ENCODE assay signal across 7 mouse cellular contexts in the genomic region with DNA sequence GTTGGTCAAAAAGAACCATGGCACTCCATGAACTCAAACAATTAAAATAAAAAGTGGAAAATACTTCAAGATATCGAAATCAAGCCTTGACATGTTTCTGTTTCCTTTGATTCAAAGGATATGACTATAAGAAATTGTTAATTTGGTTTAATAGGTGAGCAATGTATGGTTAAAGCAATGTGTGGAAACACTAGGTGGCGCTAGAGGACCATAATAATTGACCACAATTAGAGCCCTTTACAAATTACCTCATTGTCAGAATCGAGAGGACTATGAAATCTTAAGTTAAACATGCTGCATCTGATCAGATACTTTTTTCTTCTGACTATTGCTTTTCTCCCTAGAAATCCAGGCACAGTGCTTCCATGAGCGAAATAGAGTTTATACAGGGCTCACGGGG. TPM values are rescaled to one million over a fixed set of nuclear protein-coding genes. Genes with fewer than 3 reads are reported as not detected.
DNase-seq lines count a peak whose midpoint lies in the region; ATAC-seq and TF ChIP-seq lines count a peak whose summit lies in the region.

No protein-coding gene starts in this region.

- H3K27me3 ChIP-seq in kidney, postnatal 0 days (ENCODE audit: insufficient read depth, low read length), result no peaks in the 10 kb centered on the region

- H3K4me3 ChIP-seq in kidney, postnatal 0 days (replicated peaks; ENCODE audit: low read depth, low read length), result no peak overlapping the region

- no peaks in the 10 kb centered on the region for H3K4me1 ChIP-seq in kidney, postnatal 0 days (replicated peaks; ENCODE audit: insufficient read depth, low read length)

- peak; percentile 26 for DNase-seq in thymus, postnatal 14 days
- DNase-seq in thymus, postnatal 36 days, result no peak
- DNase-seq in adrenal gland, postnatal 36 days, result peak; percentile 32 to 68
- peak; percentile 4 for DNase-seq in fibroblast of lung, adult 2 months (ENCODE audit: low read depth)
- DNase-seq in kidney, postnatal 0 days (ENCODE audit: low spot score), result peak; percentile 90
- peak; percentile 75 for DNase-seq in lung, postnatal 14 days
- DNase-seq in right cerebral cortex, postnatal 25 days, result peak; percentile 20

- 16% methylated on average over 5 of the region's 5 CpGs for WGBS in kidney, postnatal 0 days

- no peak for ATAC-seq in kidney, postnatal 0 days (replicated peaks; ENCODE audit: low FRiP score, low read depth)

- H3K27ac ChIP-seq in kidney, postnatal 0 days, result no peak overlapping the region

- H3K4me2 ChIP-seq in kidney, postnatal 0 days (ENCODE audit: low read length), result no peak overlapping the region

- no peak overlapping the region for H3K9ac ChIP-seq in kidney, postnatal 0 days (ENCODE audit: low read depth, low read length)

- no peaks in the 10 kb centered on the region for H3K9me3 ChIP-seq in kidney, postnatal 0 days (replicated peaks; ENCODE audit: low read length)

- TF ChIP-seq CTCF in kidney, postnatal 0 days (IDR thresholded peaks at IDR 0.05; ENCODE audit: low read depth), result peak; percentile 91

- H3K36me3 ChIP-seq in kidney, postnatal 0 days (ENCODE audit: insufficient read depth, low read length), result no peaks in the 10 kb centered on the region

RNA-seq across cellular contexts. Expression of gene Nxph1, which starts 12.5 kb away (rescaled TPM):
- 1 to 10 TPM in 1 of 2 experiments, not detected in 1; 1.3 TPM for total RNA-seq in adrenal gland, postnatal 36 days (2021)
- 0.06 TPM in 1 of 2 replicates, not detected in the other for polyA plus RNA-seq in kidney, postnatal 0 days (2015; fragmentation: Nextera tagmentation; extraction: Ambion mirVana)

Comparison
In these comparisons a context has a peak if more than half of its experiments do, and no peak if none do; other contexts are left out.
1. DNase-seq: peak in thymus, postnatal 14 days (single experiment), adrenal gland, postnatal 36 days (2 of 2), fibroblast of lung, adult 2 months (single experiment), kidney, postnatal 0 days (single experiment), lung, postnatal 14 days (single experiment) and right cerebral cortex, postnatal 25 days (single experiment); none in thymus, postnatal 36 days (0 of 2).